Mouse (Mus musculus) hindbrain, embryonic 12.5 days (tissue): ENCODE data around the gene Atp6v0b. TPM values are rescaled to one million over a fixed set of nuclear protein-coding genes. Genes with fewer than 3 reads are reported as not detected.

Source experiments
- ATAC-seq: fragments of 200-750 bp; cut with Nextera tagmentation; 2 replicates; pipeline ENCODE4 v1.8.0; 2017; ENCODE audit warnings: moderate TSS enrichment; ENCODE audit not compliant: low FRiP score
- H3K27ac ChIP-seq: fragments of 300-500 bp; sonication (generic); 2 replicates; pipeline ENCODE4 v1.5.1; 2016; ENCODE audit warnings: mild to moderate bottlenecking
- H3K27me3 ChIP-seq: fragments of 300-500 bp; sonication (generic); 2 replicates; pipeline ENCODE4 v1.6.1; 2016; ENCODE audit warnings: mild to moderate bottlenecking
- H3K36me3 ChIP-seq: fragments of 300-500 bp; sonication (generic); 2 replicates; pipeline ENCODE4 v1.6.1; 2016; ENCODE audit warnings: mild to moderate bottlenecking
- H3K4me1 ChIP-seq: fragments of 300-500 bp; sonication (generic); 2 replicates; pipeline ENCODE4 v1.6.1; 2016
- H3K4me2 ChIP-seq: fragments of 300-500 bp; sonication (generic); replicated peaks from 2 replicates; pipeline ENCODE4 v1.6.1; 2016; ENCODE audit warnings: mild to moderate bottlenecking
- H3K4me3 ChIP-seq: fragments of 300-500 bp; sonication (generic); 2 replicates; pipeline ENCODE4 v1.5.1; 2016; ENCODE audit warnings: mild to moderate bottlenecking
- H3K9ac ChIP-seq: fragments of 300-500 bp; sonication (generic); 2 replicates; pipeline ENCODE4 v1.6.1; 2016; ENCODE audit warnings: mild to moderate bottlenecking, moderate library complexity
- H3K9me3 ChIP-seq: fragments of 300-500 bp; sonication (generic); replicated peaks from 2 replicates; pipeline ENCODE4 v1.6.1; 2016; ENCODE audit warnings: mild to moderate bottlenecking
- WGBS: fragments of 180-500 bp; shearing (Covaris S2); methylation state at CpG from one replicate; pipeline ENCODE4 v1.1.7; 2016; 5-methylcytosine and 5-hydroxymethylcytosine counted together
- polyA plus RNA-seq: library from polyadenylated mRNA; unstranded; fragments of >200 nt; fragmentation: Nextera tagmentation; extraction: Ambion mirVana; gene quantifications from 2 replicates; pipeline ENCODE4 v1.2.1, GENCODE M21; 2016

Atp6v0b gene
- polyA plus RNA-seq, 1 experiment from 2014 or later = 289 TPM

DNA sequence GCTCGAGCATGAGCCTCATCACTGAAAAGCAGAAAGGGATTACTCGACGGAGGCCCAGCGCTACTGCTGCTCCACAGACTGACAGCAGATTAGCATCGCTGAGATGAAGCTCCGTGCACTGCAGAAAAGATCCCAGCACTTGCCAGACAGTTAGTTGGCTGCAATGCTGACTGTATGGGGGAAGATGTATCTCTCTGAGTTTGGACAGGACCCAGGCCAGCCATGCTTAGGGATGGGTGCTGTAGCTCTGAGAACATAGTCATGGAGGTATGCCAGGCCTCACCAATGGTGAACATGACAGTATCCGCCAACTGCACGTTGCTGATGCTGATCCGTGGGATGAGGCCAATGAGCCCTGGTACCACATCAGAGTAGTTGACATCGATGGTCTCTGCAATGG is 17.0 kb upstream of the Atp6v0b start:
- peaks cover 75% of the 10 kb centered on the region for H3K36me3 ChIP-seq
- H3K9ac ChIP-seq = no peak overlapping the region
- no peaks in the 10 kb centered on the region for H3K27me3 ChIP-seq
- H3K4me1 ChIP-seq = peaks cover 16% of the 10 kb centered on the region
- no peak overlapping the region for H3K27ac ChIP-seq
- no peak for ATAC-seq
- no peak overlapping the region for H3K4me3 ChIP-seq
- H3K9me3 ChIP-seq = no peaks in the 10 kb centered on the region
- H3K4me2 ChIP-seq = no peak overlapping the region
- WGBS = 92% methylated on average over 10 of the region's 10 CpGs

- peaks cover 94% of the 10 kb centered on the region for H3K36me3 ChIP-seq
- 85% methylated on average over 3 of the region's 3 CpGs for WGBS
- no peaks in the 10 kb centered on the region for H3K4me1 ChIP-seq
- no peak overlapping the region for H3K4me3 ChIP-seq
- ATAC-seq = no peak
- no peak overlapping the region for H3K4me2 ChIP-seq
- H3K9me3 ChIP-seq = no peaks in the 10 kb centered on the region
- no peaks in the 10 kb centered on the region for H3K27me3 ChIP-seq
- H3K27ac ChIP-seq = no peak overlapping the region
- no peak overlapping the region for H3K9ac ChIP-seq
Measured at GRCm38 (mm10) chr4:117898111-117898510, 11.0 kb upstream of the Atp6v0b start.

- ATAC-seq = no peak
- Histone ChIP-seq H3K9me3 (no peaks in the 10 kb centered on the region), H3K36me3 (peaks cover 74% of the 10 kb centered on the region), H3K9ac (no peak overlapping the region), H3K27me3 (no peaks in the 10 kb centered on the region), H3K4me2 (no peak overlapping the region), H3K4me1 (peaks cover 8% of the 10 kb centered on the region), H3K4me3 (no peak overlapping the region), H3K27ac (no peak overlapping the region)
- WGBS = 93% methylated on average over 6 of the region's 6 CpGs
Measured at GRCm38 (mm10) chr4:117896031-117896430, 8.9 kb upstream of the Atp6v0b start.

GRCm38 (mm10) chr4:117895339-117895738 is 8.2 kb upstream of the Atp6v0b start:
- WGBS = 82% methylated on average over 7 of the region's 7 CpGs
- H3K36me3 ChIP-seq = peaks cover 67% of the 10 kb centered on the region
- ATAC-seq = no peak
- peaks cover 11% of the 10 kb centered on the region for H3K4me1 ChIP-seq
- no peak overlapping the region for H3K4me3 ChIP-seq
- H3K9me3 ChIP-seq = no peaks in the 10 kb centered on the region
- no peak overlapping the region for H3K27ac ChIP-seq
- H3K9ac ChIP-seq = no peak overlapping the region
- H3K27me3 ChIP-seq = no peaks in the 10 kb centered on the region
- H3K4me2 ChIP-seq = no peak overlapping the region

DNA sequence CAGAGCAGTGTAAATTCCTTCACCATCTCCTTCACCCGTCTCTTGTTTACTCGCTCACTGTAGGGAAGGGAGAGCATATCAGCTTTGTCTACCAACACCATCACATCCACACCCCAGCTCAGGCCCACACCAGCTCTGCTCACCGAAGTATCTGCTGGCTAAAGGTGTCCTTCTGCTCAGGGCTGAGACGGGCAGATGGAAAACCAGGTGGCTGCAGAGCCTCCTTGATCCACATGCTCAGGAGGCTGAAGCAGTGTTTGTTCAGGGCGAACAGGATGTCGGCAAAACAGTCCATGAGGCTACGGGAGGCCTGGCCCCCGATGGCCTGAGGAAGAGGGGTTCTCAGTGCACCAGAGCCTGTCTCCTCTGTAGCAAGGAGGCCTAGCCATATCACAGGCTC is 7.5 kb upstream of the Atp6v0b start:
- ATAC-seq = no peak
- H3K36me3 ChIP-seq = peaks cover 66% of the 10 kb centered on the region
- WGBS = 91% methylated on average over 8 of the region's 8 CpGs

DNA sequence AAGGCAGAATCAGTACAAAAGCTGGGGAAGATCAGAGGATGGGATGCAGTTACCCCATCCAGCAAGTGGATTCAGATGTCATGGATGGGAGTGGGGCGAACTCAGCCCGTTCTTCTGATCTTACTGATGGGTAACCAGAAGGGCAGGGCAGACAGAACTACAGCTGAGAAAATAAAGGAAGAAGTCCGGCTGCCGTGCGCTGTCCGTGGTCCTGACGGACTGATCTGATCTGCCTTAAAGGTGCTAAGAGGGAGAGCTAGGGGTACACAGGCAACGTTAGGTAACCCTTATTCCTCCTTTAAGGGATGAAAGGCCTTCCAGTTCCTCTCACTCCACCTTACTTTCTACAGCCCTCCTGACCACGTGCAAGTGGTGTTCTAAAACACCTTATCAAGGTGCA is 6.2 kb upstream of the Atp6v0b start:
- Histone ChIP-seq H3K36me3 (peaks cover 61% of the 10 kb centered on the region), H3K4me2 (no peak overlapping the region), H3K4me1 (peaks cover 11% of the 10 kb centered on the region), H3K9ac (no peak overlapping the region), H3K4me3 (no peak overlapping the region), H3K9me3 (no peaks in the 10 kb centered on the region), H3K27me3 (no peaks in the 10 kb centered on the region), H3K27ac (no peak overlapping the region)
- ATAC-seq = no peak
- 24% methylated on average over 9 of the region's 9 CpGs for WGBS

More for the DNA sequence above, 7.5 kb upstream of the Atp6v0b start:
- Histone ChIP-seq H3K4me3 (no peak overlapping the region), H3K9ac (no peak overlapping the region), H3K27ac (no peak overlapping the region), H3K9me3 (no peaks in the 10 kb centered on the region), H3K4me2 (no peak overlapping the region), H3K27me3 (no peaks in the 10 kb centered on the region), H3K4me1 (peaks cover 11% of the 10 kb centered on the region)

- H3K27ac ChIP-seq = no peak within 1 kb of the TSS
- peak within 1 kb of the TSS; percentile 78 for H3K4me2 ChIP-seq
- peak within 1 kb of the TSS; percentile 59 for H3K4me3 ChIP-seq
- H3K9me3 ChIP-seq = no peaks in the 10 kb centered on the region
- WGBS = under 1% methylated on average over 21 of the region's 21 CpGs
- peak within 1 kb of the TSS; percentile 55 for H3K9ac ChIP-seq
- ATAC-seq = peak; percentile 84
- H3K4me1 ChIP-seq = peaks cover 14% of the 10 kb centered on the region
- H3K36me3 ChIP-seq = peaks cover 45% of the 10 kb centered on the region
- no peaks in the 10 kb centered on the region for H3K27me3 ChIP-seq
Measured at GRCm38 (mm10) chr4:117891738-117892161, 4.6 kb upstream of the Atp6v0b start, which contains the start of gene Dph2. TSS of gene Dph2 (minus strand) at chr4:117892032.

DNA sequence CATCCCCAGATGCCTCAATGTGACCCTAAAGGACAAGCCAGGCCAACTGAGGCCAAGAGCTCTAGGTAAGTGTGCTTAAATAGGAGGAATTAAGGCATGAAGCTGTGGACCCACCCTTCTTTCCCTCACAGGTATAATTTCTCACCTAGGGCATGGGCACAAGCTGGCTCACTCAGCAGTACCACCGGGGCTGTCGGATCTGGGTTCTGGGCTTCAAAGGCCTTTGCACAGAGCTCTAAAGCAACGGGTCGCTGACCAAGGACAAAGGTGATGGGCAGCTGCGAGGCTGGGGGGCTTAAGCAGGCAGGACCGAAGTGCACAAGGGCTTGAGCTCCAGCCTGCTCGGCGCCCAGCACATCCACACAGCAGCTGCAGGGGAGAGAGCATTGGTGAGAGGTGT is 3.6 kb upstream of the Atp6v0b start:
- H3K9me3 ChIP-seq = no peaks in the 10 kb centered on the region
- H3K4me2 ChIP-seq = peak overlapping the region; percentile 78
- H3K36me3 ChIP-seq = peaks cover 37% of the 10 kb centered on the region
- no peak overlapping the region for H3K9ac ChIP-seq
- WGBS = 72% methylated on average over 8 of the region's 8 CpGs
- peak overlapping the region; percentile 59 for H3K4me3 ChIP-seq
- no peaks in the 10 kb centered on the region for H3K27me3 ChIP-seq
- peaks cover 24% of the 10 kb centered on the region for H3K4me1 ChIP-seq
- H3K27ac ChIP-seq = no peak overlapping the region
- ATAC-seq = no peak

DNA sequence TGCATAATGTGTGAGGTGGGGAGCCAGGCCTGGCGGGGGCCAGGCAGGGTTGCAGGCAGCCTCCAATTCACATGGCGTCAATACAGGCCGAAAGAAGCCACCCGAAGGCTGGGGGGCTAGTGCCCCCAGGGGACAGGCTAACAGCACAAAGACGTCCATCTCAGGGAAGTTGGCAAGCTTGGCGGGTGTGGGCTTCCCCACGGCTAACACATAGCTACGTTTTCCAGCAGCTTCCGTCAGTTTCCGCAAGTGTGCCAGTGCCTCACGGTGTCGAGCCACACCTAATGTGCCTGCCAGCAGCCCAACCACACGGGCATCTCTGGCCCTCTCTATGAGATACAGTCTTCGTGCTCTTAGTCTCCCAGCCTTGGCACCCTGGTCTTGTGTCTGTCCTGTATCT is 2.9 kb upstream of the Atp6v0b start:
- Histone ChIP-seq H3K36me3 (peaks cover 37% of the 10 kb centered on the region), H3K27ac (no peak overlapping the region), H3K4me3 (no peak overlapping the region), H3K4me2 (no peak overlapping the region), H3K4me1 (peaks cover 26% of the 10 kb centered on the region), H3K27me3 (no peaks in the 10 kb centered on the region), H3K9me3 (no peaks in the 10 kb centered on the region), H3K9ac (no peak overlapping the region)
- ATAC-seq = no peak
- 93% methylated on average over 14 of the region's 14 CpGs for WGBS

- no peak overlapping the region for H3K4me3 ChIP-seq
- no peak for ATAC-seq
- WGBS = 93% methylated on average over 15 of the region's 15 CpGs
Measured at GRCm38 (mm10) chr4:117889471-117889870, 2.3 kb upstream of the Atp6v0b start.

DNA sequence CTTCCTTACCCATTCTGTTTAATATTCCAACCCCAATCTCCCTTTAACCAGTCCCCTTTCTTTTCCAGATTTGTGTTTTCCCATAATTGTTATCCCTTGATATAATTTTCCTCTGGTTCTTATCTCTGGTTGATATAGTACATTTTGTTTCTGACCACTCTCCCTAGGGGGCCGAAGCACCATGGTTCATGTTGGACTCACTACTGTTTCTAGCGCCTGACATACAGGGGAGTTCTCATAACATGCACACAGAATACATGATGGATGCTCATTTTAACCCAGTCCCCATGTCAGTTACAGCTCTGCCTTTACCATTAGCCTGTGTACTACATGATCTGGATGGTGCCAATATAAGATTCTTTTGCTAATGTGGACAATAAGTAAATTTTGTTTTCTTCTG is 787 bp upstream of the Atp6v0b start:
- peak overlapping the region; percentile 93 for H3K4me2 ChIP-seq
- WGBS = 72% methylated on average over 2 of the region's 2 CpGs

More at GRCm38 (mm10) chr4:117889471-117889870, 2.3 kb upstream of the Atp6v0b start:
- Histone ChIP-seq H3K27ac (no peak overlapping the region), H3K9me3 (no peaks in the 10 kb centered on the region), H3K27me3 (no peaks in the 10 kb centered on the region), H3K4me2 (no peak overlapping the region), H3K9ac (no peak overlapping the region), H3K4me1 (peaks cover 30% of the 10 kb centered on the region), H3K36me3 (peaks cover 37% of the 10 kb centered on the region)

DNA sequence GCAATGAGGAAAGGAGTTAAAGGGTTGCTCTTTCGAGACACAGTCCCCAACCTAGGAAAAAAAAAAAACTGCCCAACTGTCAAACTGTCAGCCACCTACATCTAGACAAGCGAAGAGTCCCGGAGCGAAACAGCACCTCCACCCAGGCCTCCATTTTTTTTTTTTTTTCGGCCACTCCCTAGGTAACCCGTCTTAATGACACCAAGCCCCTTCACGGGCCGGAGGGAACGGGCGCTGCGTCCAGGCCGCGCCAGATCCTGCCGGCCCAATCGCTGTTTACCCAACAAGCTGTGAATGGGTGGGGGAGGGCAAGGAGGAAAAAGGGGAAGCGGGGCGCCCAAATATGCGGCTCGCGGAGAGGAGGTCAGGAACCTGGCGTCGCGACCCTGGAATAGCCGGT is 489 bp downstream of the Atp6v0b start:
- peak overlapping the region; percentile 60; the same call in 1 of the 2 replicates for H3K27ac ChIP-seq
- H3K4me3 ChIP-seq = peak overlapping the region; percentile 92
- WGBS = 3% methylated on average over 24 of the region's 24 CpGs
- H3K27me3 ChIP-seq = no peaks in the 10 kb centered on the region
- H3K4me1 ChIP-seq = peaks cover 47% of the 10 kb centered on the region
- H3K9me3 ChIP-seq = no peaks in the 10 kb centered on the region
- 0 out of 2 replicates have a peak, but pooled peaks have one; percentile 3 for ATAC-seq
- peaks cover 35% of the 10 kb centered on the region for H3K36me3 ChIP-seq
- peak overlapping the region; percentile 95 for H3K9ac ChIP-seq
- peak overlapping the region; percentile 93 for H3K4me2 ChIP-seq

More for the DNA sequence above, 787 bp upstream of the Atp6v0b start:
- no peak overlapping the region for H3K27ac ChIP-seq
- H3K4me3 ChIP-seq = peak overlapping the region; percentile 92; the same call in 1 of the 2 replicates
- H3K36me3 ChIP-seq = peaks cover 35% of the 10 kb centered on the region
- peaks cover 40% of the 10 kb centered on the region for H3K4me1 ChIP-seq
- no peak for ATAC-seq
- H3K27me3 ChIP-seq = no peaks in the 10 kb centered on the region
- H3K9ac ChIP-seq = 0 out of 2 replicates have a peak overlapping the region, but pooled peaks have one; percentile 15
- no peaks in the 10 kb centered on the region for H3K9me3 ChIP-seq

DNA sequence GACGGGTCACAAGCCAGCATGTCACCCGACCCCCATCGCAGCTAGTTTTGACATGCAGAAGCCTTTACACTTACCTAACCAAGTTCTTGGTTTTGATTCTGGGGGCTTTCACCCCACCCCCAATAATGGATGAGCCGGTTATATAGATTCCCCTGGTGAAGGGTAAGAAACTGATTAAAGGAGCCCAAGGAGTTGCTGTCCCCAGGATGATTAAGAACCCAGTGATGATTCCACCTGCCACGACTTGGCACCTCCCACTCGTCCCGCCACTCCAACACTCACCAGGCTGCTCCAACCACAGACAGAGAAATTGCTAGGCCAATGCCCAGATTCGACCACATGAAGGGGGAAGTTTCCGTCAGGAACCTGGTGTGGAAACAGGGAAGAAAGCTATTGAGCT is 1.1 kb downstream of the Atp6v0b start:
- Histone ChIP-seq H3K27ac (no peak overlapping the region), H3K4me2 (peak overlapping the region; percentile 93), H3K27me3 (no peaks in the 10 kb centered on the region), H3K4me1 (peaks cover 49% of the 10 kb centered on the region), H3K36me3 (peaks cover 37% of the 10 kb centered on the region), H3K9ac (peak overlapping the region; percentile 95), H3K4me3 (peak overlapping the region; percentile 92), H3K9me3 (no peaks in the 10 kb centered on the region)
- no peak for ATAC-seq
- WGBS = 88% methylated on average over 9 of the region's 9 CpGs
